Mouse (Mus musculus): ENCODE results near the gene Nagk. TPM values are rescaled to one million over a fixed set of nuclear protein-coding genes. Genes with fewer than 3 reads are reported as not detected.

Nagk gene
- polyA plus RNA-seq, 1 experiment = 42.9 TPM

GRCm38 (mm10) chr6:83836826-83837225 is 42.0 kb downstream of the Nagk start:
- Histone ChIP-seq H3K27me3 (ENCODE audit: control insufficient read depth, insufficient read depth, insufficient read length) (peaks cover 15% of the 10 kb centered on the region), H3K79me2 (ENCODE audit: control insufficient read depth, insufficient read depth) (no peaks in the 10 kb centered on the region), H3K36me3 (ENCODE audit: control insufficient read depth, insufficient read depth) (no peaks in the 10 kb centered on the region), H3K4me2 (ENCODE audit: low read depth) (no peak overlapping the region), H3K4me3 (no peak overlapping the region), H3ac (ENCODE audit: control insufficient read depth, insufficient read length) (no peak overlapping the region)
- TF ChIP-seq MYOD1 (IDR thresholded peaks at IDR 0.05; ENCODE audit: control insufficient read depth in 1 of 3, insufficient read length in 2 of 3, low read depth in 2 of 3) (no peak), CEBPB (IDR thresholded peaks at IDR 0.05; ENCODE audit: insufficient read depth, poor library complexity, severe bottlenecking) (no peak), MYOG (IDR thresholded peaks at IDR 0.05; ENCODE audit: control insufficient read depth in 1 of 3, insufficient read depth in 1 of 3, insufficient read length in 2 of 3, low read depth in 2 of 3) (no peak), MAX (IDR thresholded peaks at IDR 0.05; ENCODE audit: low read depth) (no peak), USF1 (IDR thresholded peaks at IDR 0.05; ENCODE audit: low read depth) (no peak), REST (IDR thresholded peaks at IDR 0.05; ENCODE audit: insufficient read depth, insufficient read length) (no peak), POLR2A (IDR thresholded peaks at IDR 0.05; ENCODE audit: insufficient read length, low read depth) (no peak), SRF (IDR thresholded peaks at IDR 0.05; ENCODE audit: control insufficient read depth, insufficient read length, low read depth) (no peak), TCF3 (IDR thresholded peaks at IDR 0.05; ENCODE audit: insufficient read length, low read depth) (no peak), TCF12 (IDR thresholded peaks at IDR 0.05; ENCODE audit: insufficient read depth, poor library complexity, severe bottlenecking) (no peak), POLR2AphosphoS2 (IDR thresholded peaks at IDR 0.05; ENCODE audit: insufficient read length, low read depth) (no peak), E2F4 (IDR thresholded peaks at IDR 0.05; ENCODE audit: insufficient read depth) (no peak)

DNA sequence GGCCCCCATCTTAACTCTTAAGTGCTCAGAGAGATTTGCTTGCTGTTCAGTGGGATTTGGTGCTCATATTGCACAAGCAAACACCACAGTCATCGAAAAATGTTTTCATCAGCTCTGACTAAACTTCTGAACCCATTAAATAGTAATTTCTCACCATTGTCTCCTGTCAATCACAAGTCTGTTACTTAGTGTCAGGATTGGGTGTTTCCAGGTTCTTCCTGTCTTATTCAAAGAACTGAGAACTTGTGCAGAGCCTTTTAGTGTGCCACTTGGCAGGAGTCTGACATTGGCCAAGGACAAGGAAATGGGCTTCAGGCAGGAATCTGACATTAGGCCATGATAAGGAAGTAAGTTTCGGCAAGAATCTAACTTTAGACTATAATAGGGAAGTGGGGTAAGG is 43.3 kb downstream of the Nagk start:
- Histone ChIP-seq H3K4me3 (no peak overlapping the region), H3ac (ENCODE audit: control insufficient read depth, insufficient read length) (no peak overlapping the region), H3K4me2 (ENCODE audit: low read depth) (no peak overlapping the region), H3K27me3 (ENCODE audit: control insufficient read depth, insufficient read depth, insufficient read length) (peaks cover 16% of the 10 kb centered on the region), H3K36me3 (ENCODE audit: control insufficient read depth, insufficient read depth) (no peaks in the 10 kb centered on the region), H3K79me2 (ENCODE audit: control insufficient read depth, insufficient read depth) (no peaks in the 10 kb centered on the region)
- TF ChIP-seq TCF12 (IDR thresholded peaks at IDR 0.05; ENCODE audit: insufficient read depth, poor library complexity, severe bottlenecking) (no peak), MAX (IDR thresholded peaks at IDR 0.05; ENCODE audit: low read depth) (no peak), POLR2AphosphoS2 (IDR thresholded peaks at IDR 0.05; ENCODE audit: insufficient read length, low read depth) (no peak)

- H3K4me2 ChIP-seq (ENCODE audit: low read depth) = no peak overlapping the region
- H3ac ChIP-seq (ENCODE audit: control insufficient read depth, insufficient read length) = no peak overlapping the region
- H3K79me2 ChIP-seq (ENCODE audit: control insufficient read depth, insufficient read depth) = no peaks in the 10 kb centered on the region
- peaks cover 16% of the 10 kb centered on the region for H3K27me3 ChIP-seq (ENCODE audit: control insufficient read depth, insufficient read depth, insufficient read length)
- H3K36me3 ChIP-seq (ENCODE audit: control insufficient read depth, insufficient read depth) = no peaks in the 10 kb centered on the region
- TF ChIP-seq CEBPB (IDR thresholded peaks at IDR 0.05; ENCODE audit: insufficient read depth, poor library complexity, severe bottlenecking) = no peak
- no peak for TF ChIP-seq MAX (IDR thresholded peaks at IDR 0.05; ENCODE audit: low read depth)
- no peak for TF ChIP-seq MYOG (IDR thresholded peaks at IDR 0.05; ENCODE audit: control insufficient read depth in 1 of 3, insufficient read depth in 1 of 3, insufficient read length in 2 of 3, low read depth in 2 of 3)
- no peak for TF ChIP-seq MYOD1 (IDR thresholded peaks at IDR 0.05; ENCODE audit: control insufficient read depth in 1 of 3, insufficient read length in 2 of 3, low read depth in 2 of 3)
- TF ChIP-seq POLR2AphosphoS2 (IDR thresholded peaks at IDR 0.05; ENCODE audit: insufficient read length, low read depth) = no peak
- TF ChIP-seq POLR2A (IDR thresholded peaks at IDR 0.05; ENCODE audit: insufficient read length, low read depth) = no peak
- TF ChIP-seq TCF3 (IDR thresholded peaks at IDR 0.05; ENCODE audit: insufficient read length, low read depth) = no peak
- no peak for TF ChIP-seq TCF12 (IDR thresholded peaks at IDR 0.05; ENCODE audit: insufficient read depth, poor library complexity, severe bottlenecking)
- no peak for TF ChIP-seq E2F4 (IDR thresholded peaks at IDR 0.05; ENCODE audit: insufficient read depth)
- no peak for TF ChIP-seq USF1 (IDR thresholded peaks at IDR 0.05; ENCODE audit: low read depth)
- no peak for TF ChIP-seq REST (IDR thresholded peaks at IDR 0.05; ENCODE audit: insufficient read depth, insufficient read length)
- no peak for TF ChIP-seq SRF (IDR thresholded peaks at IDR 0.05; ENCODE audit: control insufficient read depth, insufficient read length, low read depth)
- H3K4me3 ChIP-seq = no peak overlapping the region
These were observed 45.3 kb downstream of the Nagk start for GRCm38 (mm10) chr6:83840086-83840485.

DNA sequence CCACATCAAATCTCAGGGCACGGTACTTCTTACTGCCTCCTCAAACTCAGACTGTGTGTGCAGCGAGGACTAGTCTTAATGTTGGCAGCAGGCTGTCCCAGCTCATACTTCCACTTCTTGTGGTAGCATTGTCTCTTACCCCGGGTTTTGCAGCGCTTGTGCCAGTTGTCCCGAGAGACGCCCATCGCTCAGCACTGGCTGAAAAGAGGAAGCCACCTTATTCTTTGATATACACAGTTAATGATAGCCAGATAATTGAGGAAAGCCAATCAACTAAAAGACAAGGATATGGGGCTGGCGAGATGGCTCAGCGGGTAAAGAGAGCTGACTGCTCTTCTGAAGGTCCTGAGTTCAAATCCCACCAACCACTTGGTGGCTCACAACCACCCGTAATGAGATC is 50.1 kb downstream of the Nagk start:
- TF ChIP-seq TCF3 (IDR thresholded peaks at IDR 0.05; ENCODE audit: insufficient read length, low read depth) = no peak
- no peak for TF ChIP-seq SRF (IDR thresholded peaks at IDR 0.05; ENCODE audit: control insufficient read depth, insufficient read length, low read depth)
- no peak for TF ChIP-seq MYOG (IDR thresholded peaks at IDR 0.05; ENCODE audit: control insufficient read depth in 1 of 3, insufficient read depth in 1 of 3, insufficient read length in 2 of 3, low read depth in 2 of 3)
- TF ChIP-seq POLR2AphosphoS2 (IDR thresholded peaks at IDR 0.05; ENCODE audit: insufficient read length, low read depth) = no peak
- TF ChIP-seq MYOD1 (IDR thresholded peaks at IDR 0.05; ENCODE audit: control insufficient read depth in 1 of 3, insufficient read length in 2 of 3, low read depth in 2 of 3) = no peak
- TF ChIP-seq TCF12 (IDR thresholded peaks at IDR 0.05; ENCODE audit: insufficient read depth, poor library complexity, severe bottlenecking) = no peak
- TF ChIP-seq REST (IDR thresholded peaks at IDR 0.05; ENCODE audit: insufficient read depth, insufficient read length) = no peak
- no peak for TF ChIP-seq MAX (IDR thresholded peaks at IDR 0.05; ENCODE audit: low read depth)
- no peaks in the 10 kb centered on the region for H3K79me2 ChIP-seq (ENCODE audit: control insufficient read depth, insufficient read depth)
- no peaks in the 10 kb centered on the region for H3K36me3 ChIP-seq (ENCODE audit: control insufficient read depth, insufficient read depth)

GRCm38 (mm10) chr6:83846141-83846540 is 51.4 kb downstream of the Nagk start:
- H3K36me3 ChIP-seq (ENCODE audit: control insufficient read depth, insufficient read depth) = no peaks in the 10 kb centered on the region
- TF ChIP-seq MYOG (IDR thresholded peaks at IDR 0.05; ENCODE audit: control insufficient read depth in 1 of 3, insufficient read depth in 1 of 3, insufficient read length in 2 of 3, low read depth in 2 of 3) (no peak), MAX (IDR thresholded peaks at IDR 0.05; ENCODE audit: low read depth) (no peak), REST (IDR thresholded peaks at IDR 0.05; ENCODE audit: insufficient read depth, insufficient read length) (no peak), POLR2A (IDR thresholded peaks at IDR 0.05; ENCODE audit: insufficient read length, low read depth) (no peak), SRF (IDR thresholded peaks at IDR 0.05; ENCODE audit: control insufficient read depth, insufficient read length, low read depth) (no peak), CEBPB (IDR thresholded peaks at IDR 0.05; ENCODE audit: insufficient read depth, poor library complexity, severe bottlenecking) (no peak), TCF12 (IDR thresholded peaks at IDR 0.05; ENCODE audit: insufficient read depth, poor library complexity, severe bottlenecking) (no peak), POLR2AphosphoS2 (IDR thresholded peaks at IDR 0.05; ENCODE audit: insufficient read length, low read depth) (no peak), E2F4 (IDR thresholded peaks at IDR 0.05; ENCODE audit: insufficient read depth) (no peak), TCF3 (IDR thresholded peaks at IDR 0.05; ENCODE audit: insufficient read length, low read depth) (no peak), USF1 (IDR thresholded peaks at IDR 0.05; ENCODE audit: low read depth) (no peak), MYOD1 (IDR thresholded peaks at IDR 0.05; ENCODE audit: control insufficient read depth in 1 of 3, insufficient read length in 2 of 3, low read depth in 2 of 3) (no peak)
- H3K27me3 ChIP-seq (ENCODE audit: control insufficient read depth, insufficient read depth, insufficient read length) = peaks cover 18% of the 10 kb centered on the region
- no peak overlapping the region for H3ac ChIP-seq (ENCODE audit: control insufficient read depth, insufficient read length)
- H3K79me2 ChIP-seq (ENCODE audit: control insufficient read depth, insufficient read depth) = no peaks in the 10 kb centered on the region
- H3K4me3 ChIP-seq = no peak overlapping the region
- H3K4me2 ChIP-seq (ENCODE audit: low read depth) = no peak overlapping the region

More for the DNA sequence above, 50.1 kb downstream of the Nagk start:
- Histone ChIP-seq H3ac (ENCODE audit: control insufficient read depth, insufficient read length) (no peak overlapping the region), H3K27me3 (ENCODE audit: control insufficient read depth, insufficient read depth, insufficient read length) (peaks cover 18% of the 10 kb centered on the region), H3K4me3 (no peak overlapping the region), H3K4me2 (ENCODE audit: low read depth) (no peak overlapping the region)
